Mouse (Mus musculus): ENCODE data around the gene Ccr10. TPM values are rescaled to one million over a fixed set of nuclear protein-coding genes. Genes with fewer than 3 reads are reported as not detected.

Ccr10 gene
- polyA plus RNA-seq, 1 experiment from 2014 or later: 0.24 TPM

DNA sequence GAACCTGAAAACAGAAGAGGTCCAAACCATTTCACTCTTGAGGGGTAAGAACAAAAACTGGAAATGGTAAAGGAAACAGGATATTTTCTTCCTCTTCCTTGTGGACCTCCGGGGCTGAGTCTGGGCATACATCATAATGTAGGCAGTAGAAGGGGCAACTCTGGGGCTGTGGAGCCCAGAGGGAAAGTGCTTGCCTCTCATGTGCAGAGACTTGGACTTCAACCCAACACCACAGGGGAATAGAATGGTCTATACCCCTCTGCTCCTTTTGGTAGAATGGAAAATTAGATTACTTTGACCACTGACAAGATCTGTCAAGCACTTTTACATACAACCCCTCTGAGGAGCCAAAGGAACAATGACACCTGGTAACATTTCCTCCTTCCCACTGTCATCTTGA, 19.9 kb upstream of the Ccr10 start:
- peaks cover 14% of the 10 kb centered on the region for H3K4me1 ChIP-seq
- peaks cover 61% of the 10 kb centered on the region for H3K36me3 ChIP-seq
- H3K27ac ChIP-seq (replicated peaks): no peak overlapping the region
- H3K4me3 ChIP-seq (replicated peaks): no peak overlapping the region
- WGBS: 82% methylated on average over 1 of the region's 1 CpGs
- H3K4me2 ChIP-seq (replicated peaks): no peak overlapping the region
- no peaks in the 10 kb centered on the region for H3K9me3 ChIP-seq (replicated peaks)
- no peaks in the 10 kb centered on the region for H3K27me3 ChIP-seq
- ATAC-seq (ENCODE audit: insufficient number of reproducible peaks, low FRiP score, low TSS enrichment, low read depth): no peak
- H3K9ac ChIP-seq: no peak overlapping the region

DNA sequence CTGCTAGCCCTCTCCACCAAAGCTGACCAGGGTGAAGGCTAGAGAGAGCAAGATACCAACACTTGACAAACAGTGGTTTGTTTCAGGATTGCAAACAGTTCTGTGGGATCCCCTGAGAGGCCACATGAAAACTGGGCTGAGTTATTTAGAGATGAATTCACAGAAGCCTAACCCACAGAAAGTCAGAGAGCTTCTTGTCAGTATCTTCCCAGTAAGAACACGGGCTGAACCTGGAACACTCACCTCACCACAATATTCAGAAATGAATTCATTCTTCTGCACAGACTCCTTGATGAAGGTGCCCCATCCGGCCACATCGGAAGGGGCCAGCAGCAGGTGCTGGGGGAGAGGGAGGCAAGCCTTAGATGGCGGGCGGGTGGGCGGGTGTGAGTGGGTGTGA, 19.4 kb upstream of the Ccr10 start:
- H3K4me3 ChIP-seq (replicated peaks): no peak overlapping the region
- ATAC-seq (ENCODE audit: insufficient number of reproducible peaks, low FRiP score, low TSS enrichment, low read depth): no peak
- 81% methylated on average over 6 of the region's 6 CpGs for WGBS
- H3K36me3 ChIP-seq: peaks cover 56% of the 10 kb centered on the region
- H3K4me2 ChIP-seq (replicated peaks): no peak overlapping the region
- no peaks in the 10 kb centered on the region for H3K27me3 ChIP-seq
- no peak overlapping the region for H3K9ac ChIP-seq
- H3K9me3 ChIP-seq (replicated peaks): no peaks in the 10 kb centered on the region
- peaks cover 19% of the 10 kb centered on the region for H3K4me1 ChIP-seq
- no peak overlapping the region for H3K27ac ChIP-seq (replicated peaks)

DNA sequence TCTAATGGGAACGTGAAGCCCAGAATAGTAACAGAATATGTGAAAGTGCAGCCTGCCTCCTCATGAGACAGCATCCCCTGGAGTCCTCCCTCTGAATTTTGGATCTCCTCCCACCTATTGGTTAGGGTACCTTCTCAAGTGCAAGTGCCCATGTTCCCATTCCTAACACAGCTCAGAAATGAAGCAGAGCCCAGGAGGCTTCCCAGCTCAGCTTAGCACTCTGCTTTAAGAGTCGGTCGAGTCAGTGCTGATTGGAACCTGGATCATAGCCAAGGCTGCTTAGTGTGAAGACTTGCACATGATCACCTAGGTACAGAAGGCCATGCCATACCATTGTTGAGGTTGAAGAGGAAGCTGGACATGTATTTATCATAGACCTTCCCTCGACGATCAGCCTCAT, 18.9 kb upstream of the Ccr10 start:
- Histone ChIP-seq H3K9me3 (replicated peaks) (no peaks in the 10 kb centered on the region), H3K9ac (no peak overlapping the region), H3K4me3 (replicated peaks) (no peak overlapping the region), H3K36me3 (peaks cover 51% of the 10 kb centered on the region), H3K27ac (replicated peaks) (no peak overlapping the region), H3K4me2 (replicated peaks) (no peak overlapping the region), H3K27me3 (no peaks in the 10 kb centered on the region), H3K4me1 (peaks cover 24% of the 10 kb centered on the region)
- WGBS: 72% methylated on average over 5 of the region's 5 CpGs
- no peak for ATAC-seq (ENCODE audit: insufficient number of reproducible peaks, low FRiP score, low TSS enrichment, low read depth)

DNA sequence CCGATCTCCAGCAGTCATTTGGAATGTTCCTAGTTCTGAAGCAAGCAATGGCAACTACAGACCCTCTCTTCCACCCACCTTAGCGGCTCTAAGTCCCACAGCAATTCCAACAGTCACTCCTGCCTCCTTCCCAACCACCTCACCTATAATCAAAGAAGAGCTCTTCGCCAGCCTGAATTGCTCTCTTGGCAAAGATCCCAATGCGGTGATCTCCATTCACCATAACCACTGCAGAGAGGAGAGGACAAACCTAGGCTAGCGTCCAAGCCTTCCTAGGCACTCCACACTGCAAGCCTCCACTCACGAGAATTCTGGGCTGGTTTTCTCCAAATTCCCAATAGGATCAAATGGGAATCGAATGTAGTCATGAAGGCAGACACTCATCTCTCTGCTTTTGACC, 17.8 kb upstream of the Ccr10 start:
- ATAC-seq (ENCODE audit: insufficient number of reproducible peaks, low FRiP score, low TSS enrichment, low read depth): no peak
- no peak overlapping the region for H3K27ac ChIP-seq (replicated peaks)
- peaks cover 24% of the 10 kb centered on the region for H3K4me1 ChIP-seq
- no peaks in the 10 kb centered on the region for H3K27me3 ChIP-seq
- H3K9ac ChIP-seq: no peak overlapping the region
- H3K4me2 ChIP-seq (replicated peaks): no peak overlapping the region
- H3K36me3 ChIP-seq: peaks cover 40% of the 10 kb centered on the region
- 86% methylated on average over 7 of the region's 7 CpGs for WGBS
- no peak overlapping the region for H3K4me3 ChIP-seq (replicated peaks)
- H3K9me3 ChIP-seq (replicated peaks): no peaks in the 10 kb centered on the region

DNA sequence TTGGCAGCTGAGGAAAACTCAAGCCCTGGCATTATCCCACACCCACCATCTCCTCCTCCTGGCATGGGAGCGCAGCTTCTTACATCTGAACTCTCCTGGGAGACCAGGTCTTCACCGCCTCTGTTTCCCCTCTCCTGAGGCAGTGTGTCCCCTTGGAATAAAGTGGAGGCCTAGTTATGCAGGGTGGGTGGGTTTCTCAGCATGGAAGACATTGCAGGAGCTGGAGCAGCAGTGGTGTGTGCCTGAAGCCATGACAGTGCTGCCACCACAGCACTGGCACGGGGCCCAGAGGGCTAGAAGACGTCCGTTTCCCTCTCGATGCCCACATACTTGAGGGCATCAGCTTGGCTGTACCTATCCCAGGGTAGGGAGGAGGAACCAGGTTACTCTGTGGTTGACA, 17.4 kb upstream of the Ccr10 start:
- no peak overlapping the region for H3K4me3 ChIP-seq (replicated peaks)
- peaks cover 36% of the 10 kb centered on the region for H3K36me3 ChIP-seq
- H3K27me3 ChIP-seq: no peaks in the 10 kb centered on the region
- WGBS: 82% methylated on average over 6 of the region's 6 CpGs
- no peak overlapping the region for H3K27ac ChIP-seq (replicated peaks)
- no peak for ATAC-seq (ENCODE audit: insufficient number of reproducible peaks, low FRiP score, low TSS enrichment, low read depth)
- no peaks in the 10 kb centered on the region for H3K9me3 ChIP-seq (replicated peaks)
- H3K4me2 ChIP-seq (replicated peaks): no peak overlapping the region
- H3K9ac ChIP-seq: no peak overlapping the region
- peaks cover 24% of the 10 kb centered on the region for H3K4me1 ChIP-seq

DNA sequence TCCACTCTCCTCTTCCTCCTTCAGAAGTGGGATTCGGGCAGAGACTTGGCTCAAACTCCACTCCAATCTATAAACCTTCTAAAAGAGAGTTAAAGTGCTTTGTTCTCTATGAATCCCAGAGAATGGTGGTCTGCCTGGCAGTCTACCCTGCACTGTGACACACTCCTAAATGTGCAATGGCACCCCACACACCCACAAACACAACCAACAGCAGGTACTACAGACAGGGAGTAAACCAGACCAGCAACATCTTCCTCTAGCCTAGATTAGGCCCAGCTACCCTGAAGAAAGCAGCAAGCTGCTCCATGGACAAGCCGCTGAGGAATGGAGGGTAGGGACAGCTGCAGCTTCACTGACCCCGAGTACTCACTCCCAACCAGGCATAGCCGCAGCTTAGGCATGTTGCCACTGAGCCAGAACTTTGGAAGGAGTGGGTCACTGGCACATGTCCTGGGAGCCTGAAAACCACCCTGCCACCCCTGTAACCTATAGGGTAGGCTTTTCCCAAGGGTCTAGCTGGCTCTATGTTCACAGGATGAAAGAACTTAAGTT, 16.8 kb upstream of the Ccr10 start:
- Histone ChIP-seq H3K9me3 (replicated peaks) (no peaks in the 10 kb centered on the region), H3K36me3 (peaks cover 32% of the 10 kb centered on the region), H3K4me1 (peaks cover 24% of the 10 kb centered on the region), H3K27ac (replicated peaks) (0 out of 2 replicates have a peak overlapping the region, but pooled peaks have one; percentile 1), H3K4me3 (replicated peaks) (no peak overlapping the region), H3K27me3 (no peaks in the 10 kb centered on the region), H3K4me2 (replicated peaks) (no peak overlapping the region), H3K9ac (no peak overlapping the region)
- ATAC-seq (ENCODE audit: insufficient number of reproducible peaks, low FRiP score, low TSS enrichment, low read depth): no peak
- WGBS: 67% methylated on average over 4 of the region's 4 CpGs

DNA sequence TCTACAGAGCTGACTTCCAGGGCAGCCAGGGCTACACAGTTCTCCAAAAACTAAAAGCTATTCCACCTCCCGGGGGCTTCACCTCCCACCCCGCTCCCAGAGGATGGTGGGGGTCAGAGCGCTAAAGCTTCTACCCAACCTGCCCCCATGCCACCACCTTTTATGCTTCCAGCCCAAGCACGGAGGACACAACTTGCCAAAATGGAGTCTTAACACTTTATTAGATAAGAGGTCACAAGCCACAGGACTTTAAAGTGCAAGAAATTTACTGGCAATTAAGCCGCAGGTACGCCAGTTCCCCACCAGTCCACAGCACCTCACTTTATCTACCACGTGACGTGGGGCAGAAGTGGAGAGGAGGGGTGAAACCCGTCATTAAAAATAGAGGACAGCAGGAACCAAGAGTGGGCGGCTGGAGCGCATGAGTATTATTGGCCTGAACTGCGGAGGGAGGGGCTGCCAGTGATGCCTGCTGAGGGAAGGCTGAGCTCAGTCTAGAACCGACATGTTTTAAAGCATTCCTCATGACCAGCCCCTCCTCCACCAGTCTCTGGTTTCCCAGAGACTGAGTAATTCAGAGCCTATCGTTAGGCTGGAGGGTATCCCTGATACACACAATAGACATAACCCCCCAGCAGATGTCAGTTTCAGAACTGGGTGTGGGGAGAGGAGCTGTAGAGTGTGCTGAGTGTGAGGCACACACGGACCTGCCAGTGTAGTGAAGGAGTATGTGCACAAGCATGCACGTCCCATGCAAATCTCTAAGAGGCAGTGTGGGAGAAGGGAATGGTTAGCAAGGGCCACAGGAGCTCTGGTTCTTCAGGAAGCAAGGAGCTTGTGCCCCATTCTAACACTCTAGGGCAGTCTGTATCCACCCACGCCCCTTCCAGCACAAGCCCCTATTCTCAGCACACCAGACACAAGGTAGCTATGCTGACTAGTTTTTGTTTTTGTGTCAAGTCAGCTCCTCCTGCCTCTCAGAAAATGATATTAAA, 16.0 kb upstream of the Ccr10 start:
- Histone ChIP-seq H3K4me2 (replicated peaks) (no peak overlapping the region), H3K4me3 (replicated peaks) (no peak overlapping the region), H3K36me3 (peaks cover 29% of the 10 kb centered on the region), H3K9me3 (replicated peaks) (no peaks in the 10 kb centered on the region), H3K9ac (no peak overlapping the region), H3K27ac (replicated peaks) (peak overlapping the region; percentile 83), H3K4me1 (peaks cover 24% of the 10 kb centered on the region), H3K27me3 (no peaks in the 10 kb centered on the region)
- WGBS: 51% methylated on average over 17 of the region's 17 CpGs
- no peak for ATAC-seq (ENCODE audit: insufficient number of reproducible peaks, low FRiP score, low TSS enrichment, low read depth)

DNA sequence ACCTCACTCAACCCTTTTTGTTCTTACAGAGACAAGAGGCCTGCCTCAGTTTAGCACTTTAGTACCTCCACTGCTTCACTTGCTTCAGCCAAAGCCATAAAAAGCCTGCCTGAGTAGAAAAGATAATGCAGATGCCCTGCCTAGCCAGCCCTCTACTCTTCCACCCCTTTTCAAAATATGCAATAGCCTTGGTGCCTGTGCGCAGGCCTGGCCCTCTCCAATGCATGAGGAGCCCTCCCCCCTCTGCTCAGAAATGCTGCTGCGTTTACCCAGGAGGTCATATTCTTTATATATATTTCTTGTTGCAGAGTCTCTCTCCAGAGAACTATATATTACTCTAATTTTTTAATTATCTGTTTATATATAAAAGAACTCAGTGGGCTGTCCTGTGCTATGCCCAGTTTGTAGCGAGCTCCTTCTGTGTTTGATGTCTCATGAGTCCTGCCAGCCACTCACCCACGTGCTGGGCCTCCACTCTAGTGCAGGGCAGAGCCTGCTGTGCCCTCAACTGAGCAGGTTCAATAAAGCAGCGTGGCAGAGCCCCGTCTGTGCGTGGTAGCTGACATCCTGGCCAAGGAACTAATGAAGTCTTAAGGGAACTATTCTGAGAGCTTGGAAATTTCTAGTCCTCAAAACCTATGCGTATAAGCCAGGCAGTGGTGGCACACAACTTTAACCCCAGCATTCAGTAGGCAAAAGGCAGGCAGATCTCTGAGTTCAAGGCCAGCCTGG, 15.1 kb upstream of the Ccr10 start:
- Histone ChIP-seq H3K27me3 (no peaks in the 10 kb centered on the region), H3K4me1 (peaks cover 24% of the 10 kb centered on the region), H3K27ac (replicated peaks) (peak overlapping the region; percentile 83), H3K9me3 (replicated peaks) (no peaks in the 10 kb centered on the region), H3K36me3 (peaks cover 21% of the 10 kb centered on the region), H3K4me3 (replicated peaks) (no peak overlapping the region), H3K9ac (no peak overlapping the region), H3K4me2 (replicated peaks) (no peak overlapping the region)
- WGBS: 46% methylated on average over 8 of the region's 8 CpGs
- no peak for ATAC-seq (ENCODE audit: insufficient number of reproducible peaks, low FRiP score, low TSS enrichment, low read depth)

DNA sequence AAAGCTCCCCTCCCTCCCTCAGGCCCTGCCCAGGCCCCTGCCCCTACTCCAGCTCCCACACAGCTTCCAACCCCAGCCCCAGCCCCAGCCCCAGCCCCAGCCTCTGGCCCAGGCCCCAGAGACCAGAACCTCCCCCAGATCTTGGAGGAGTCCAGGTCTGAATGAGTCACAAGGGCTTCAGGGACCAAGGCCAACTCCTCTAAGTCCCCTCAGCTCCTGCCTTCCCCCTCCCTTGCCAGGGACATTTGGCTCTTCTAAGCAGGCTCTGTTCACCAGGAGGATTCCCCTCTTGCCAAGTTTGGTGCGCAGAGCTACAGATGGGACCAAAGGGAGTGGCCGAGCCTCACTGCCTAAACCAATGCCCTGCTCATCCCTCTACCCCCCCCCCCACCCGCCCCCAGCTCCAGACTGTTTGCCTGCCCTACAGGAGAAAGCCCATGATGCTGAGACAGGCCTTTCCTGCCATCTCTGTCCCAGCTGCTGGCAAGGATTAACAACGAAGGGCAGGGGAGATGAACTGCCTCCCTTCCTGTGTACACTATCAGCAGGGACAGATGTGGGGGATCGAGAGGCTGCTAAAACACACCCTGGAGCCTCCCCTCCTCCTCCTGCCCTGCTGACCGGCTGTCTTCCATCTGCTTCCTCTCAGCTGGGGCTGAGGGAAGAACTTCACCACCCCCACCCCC, 14.4 kb upstream of the Ccr10 start:
- H3K27ac ChIP-seq (replicated peaks): peak overlapping the region; percentile 83
- H3K9me3 ChIP-seq (replicated peaks): no peaks in the 10 kb centered on the region
- H3K9ac ChIP-seq: no peak overlapping the region
- peaks cover 20% of the 10 kb centered on the region for H3K36me3 ChIP-seq
- WGBS: 15% methylated on average over 6 of the region's 6 CpGs
- H3K4me3 ChIP-seq (replicated peaks): no peak overlapping the region
- peaks cover 24% of the 10 kb centered on the region for H3K4me1 ChIP-seq
- H3K27me3 ChIP-seq: no peaks in the 10 kb centered on the region
- peak; percentile 73 for ATAC-seq (ENCODE audit: insufficient number of reproducible peaks, low FRiP score, low TSS enrichment, low read depth)
- H3K4me2 ChIP-seq (replicated peaks): no peak overlapping the region

DNA sequence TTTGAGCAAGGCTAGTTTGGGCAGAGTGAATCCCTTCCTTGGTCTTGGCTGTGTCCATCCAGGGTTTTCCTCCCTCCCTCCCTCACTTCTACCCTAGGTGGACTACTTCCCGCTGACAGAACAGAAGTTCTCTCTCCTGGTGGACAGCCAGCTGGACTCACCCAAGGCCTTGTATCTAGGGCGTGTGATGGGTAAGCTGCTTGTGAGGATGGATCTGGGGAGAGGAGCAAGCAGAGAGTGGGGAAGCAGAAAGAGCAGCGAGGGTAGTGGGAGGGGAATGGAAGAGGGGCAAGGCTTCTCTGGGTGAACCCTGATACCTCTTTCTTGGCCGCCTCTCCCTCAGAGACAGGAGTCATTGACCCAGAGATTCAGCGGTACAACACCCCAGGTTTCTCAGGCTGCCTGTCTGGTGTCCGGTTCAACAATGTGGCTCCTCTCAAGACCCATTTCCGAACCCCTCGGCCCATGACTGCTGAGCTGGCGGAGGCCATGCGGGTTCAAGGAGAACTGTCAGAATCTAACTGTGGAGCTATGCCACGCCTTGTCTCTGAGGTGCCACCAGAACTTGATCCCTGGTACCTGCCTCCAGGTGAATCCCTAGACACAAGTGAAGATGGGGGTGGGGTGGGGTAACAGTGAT, 13.0 kb upstream of the Ccr10 start:
- Histone ChIP-seq H3K36me3 (peaks cover 12% of the 10 kb centered on the region; the same call in 1 of the 2 replicates), H3K27ac (replicated peaks) (0 out of 2 replicates have a peak overlapping the region, but pooled peaks have one; percentile 83)
- WGBS: 81% methylated on average over 11 of the region's 11 CpGs

More for the DNA sequence above, 13.0 kb upstream of the Ccr10 start:
- no peaks in the 10 kb centered on the region for H3K27me3 ChIP-seq
- no peak overlapping the region for H3K4me3 ChIP-seq (replicated peaks)
- no peaks in the 10 kb centered on the region for H3K9me3 ChIP-seq (replicated peaks)
- peaks cover 24% of the 10 kb centered on the region for H3K4me1 ChIP-seq
- no peak overlapping the region for H3K9ac ChIP-seq
- ATAC-seq (ENCODE audit: insufficient number of reproducible peaks, low FRiP score, low TSS enrichment, low read depth): no peak
- no peak overlapping the region for H3K4me2 ChIP-seq (replicated peaks)

Measured in embryonic facial prominence, embryonic 15.5 days (tissue).